Mouse (Mus musculus): ENCODE measurements around the gene Gm21118. TPM values are rescaled to one million over a fixed set of nuclear protein-coding genes. Genes with fewer than 3 reads are reported as not detected.
"Not testable (repeated sequence)": the region's sequence is repeated elsewhere in the genome, so short reads cannot be mapped to it uniquely, and the experiment has no call there.

Gm21118 gene
- polyA plus RNA-seq (2016; fragmentation: Nextera tagmentation; extraction: Ambion mirVana), result not detected in 2 replicates

- H3K4me3 ChIP-seq; DNase-seq (ENCODE audit: low spot score); H3K4me1 ChIP-seq; H3K9me3 ChIP-seq; H3K27me3 ChIP-seq (ENCODE audit: insufficient read depth, poor library complexity, severe bottlenecking); H3K36me3 ChIP-seq; H3K27ac ChIP-seq: not testable (repeated sequence)
- WGBS, result no CpG with 5 or more reads among the region's 4 CpGs
These were observed at the start of gene Gm21118 for GRCm38 (mm10) chrY:70273542-70273941. Gm21118 (minus strand) TSS chrY:70273642.

GRCm38 (mm10) chrY:70303187-70303586, 29.7 kb upstream of the Gm21118 start, which contains the start of the genes Gm29423 and Gm29644:
Gm29423 (minus strand) TSS chrY:70303287.
Gm29644 (minus strand) TSS chrY:70303343.
- WGBS, result no CpG with 5 or more reads among the region's 2 CpGs
- H3K9me3 ChIP-seq, result not testable (repeated sequence)

More at GRCm38 (mm10) chrY:70303187-70303586, 29.7 kb upstream of the Gm21118 start, which contains the start of the genes Gm29423 and Gm29644:
- not testable (repeated sequence) for H3K27me3 ChIP-seq (ENCODE audit: insufficient read depth, poor library complexity, severe bottlenecking); H3K4me1 ChIP-seq; H3K27ac ChIP-seq; DNase-seq (ENCODE audit: low spot score); H3K4me3 ChIP-seq; H3K36me3 ChIP-seq

Other genes with a start within 250 kb of the Gm21118 start
- gene Gm29423, start 29.6 kb upstream of the Gm21118 start, polyA plus RNA-seq (2016; fragmentation: Nextera tagmentation; extraction: Ambion mirVana), result not detected in 2 replicates
- not detected in 2 replicates for gene Gm29644, start 29.7 kb upstream of the Gm21118 start, polyA plus RNA-seq (2016; fragmentation: Nextera tagmentation; extraction: Ambion mirVana)
- gene Gm20888, start 168.2 kb upstream of the Gm21118 start, polyA plus RNA-seq (2016; fragmentation: Nextera tagmentation; extraction: Ambion mirVana), result not detected in 2 replicates

All from heart, embryonic 10.5 days (tissue).